Mouse (Mus musculus): ENCODE results near the gene Creb3l2.

DNA sequence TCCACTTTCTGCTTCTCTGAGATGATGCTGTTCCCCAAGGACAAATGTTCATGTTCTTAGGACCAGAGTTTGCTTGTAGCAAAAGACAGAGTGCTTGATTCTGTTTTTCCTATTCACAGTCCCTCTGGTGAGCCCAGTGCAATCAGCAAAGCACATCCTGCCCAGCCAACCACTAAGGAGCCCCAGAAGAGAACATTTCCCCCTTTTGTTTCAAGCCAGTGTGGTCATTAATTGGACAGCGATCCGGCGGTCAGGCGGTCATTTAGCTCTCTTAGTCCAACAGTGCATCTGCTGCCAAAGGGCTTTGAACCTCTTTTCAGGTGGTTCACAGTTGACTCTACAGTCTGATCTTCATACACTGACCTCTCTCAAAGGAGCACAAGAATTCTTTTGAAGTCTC is 131.3 kb downstream of the Creb3l2 start:
- TF ChIP-seq GATA1 (IDR thresholded peaks at IDR 0.05; ENCODE audit: borderline replicate concordance, low read length): no peak
- no peak for TF ChIP-seq FLI1 (IDR thresholded peaks at IDR 0.05; ENCODE audit: low read length)
